Mouse (Mus musculus) embryonic facial prominence, embryonic 10.5 days (tissue): ENCODE results near the gene Zfp810. TPM values are rescaled to one million over a fixed set of nuclear protein-coding genes. Genes with fewer than 3 reads are reported as not detected.
"Not testable (repeated sequence)": the region's sequence is repeated elsewhere in the genome, so short reads cannot be mapped to it uniquely, and the experiment has no call there.

Experiments
- DNase-seq: peaks from one replicate; pipeline ENCODE4 v3.0.0-alpha.2; 2017; ENCODE audit warnings: low spot score
- H3K27ac ChIP-seq: fragments of 300-500 bp; sonication (generic); replicated peaks from 2 replicates; pipeline ENCODE4 v1.5.1; 2016; ENCODE audit warnings: mild to moderate bottlenecking
- H3K27me3 ChIP-seq: fragments of 300-500 bp; sonication (generic); replicated peaks from 2 replicates; pipeline ENCODE4 v1.6.1; 2016; ENCODE audit warnings: low read depth, mild to moderate bottlenecking; ENCODE audit not compliant: poor library complexity, severe bottlenecking
- H3K36me3 ChIP-seq: fragments of 300-500 bp; sonication (generic); replicated peaks from 2 replicates; pipeline ENCODE4 v1.6.1; 2016; ENCODE audit warnings: mild to moderate bottlenecking, moderate library complexity
- H3K4me1 ChIP-seq: fragments of 300-500 bp; sonication (generic); 2 replicates; pipeline ENCODE4 v1.6.1; 2016
- H3K4me3 ChIP-seq: fragments of 300-500 bp; sonication (generic); 2 replicates; pipeline ENCODE4 v1.5.1; 2016; ENCODE audit warnings: mild to moderate bottlenecking, moderate library complexity
- H3K9me3 ChIP-seq: fragments of 300-500 bp; sonication (generic); 2 replicates; pipeline ENCODE4 v1.6.1; 2016; ENCODE audit warnings: mild to moderate bottlenecking
- WGBS: fragments of 180-500 bp; shearing (Covaris S2); methylation state at CpG from one replicate; pipeline ENCODE4 v1.1.7; 2016; 5-methylcytosine and 5-hydroxymethylcytosine counted together
- polyA plus RNA-seq: library from polyadenylated mRNA; unstranded; fragments of >200 nt; fragmentation: Nextera tagmentation; extraction: Ambion mirVana; gene quantifications from 2 replicates; pipeline ENCODE4 v1.2.1, GENCODE M21; 2016

Zfp810 gene
- polyA plus RNA-seq, 1 experiment from 2014 or later: 29.7 TPM

- no peaks in the 10 kb centered on the region for H3K36me3 ChIP-seq
- no peak for DNase-seq
- 86% methylated on average over 3 of the region's 3 CpGs for WGBS
- H3K4me3 ChIP-seq: no peak overlapping the region
- H3K9me3 ChIP-seq: peaks cover 25% of the 10 kb centered on the region; the same call in 1 of the 2 replicates
- no peaks in the 10 kb centered on the region for H3K27me3 ChIP-seq
- H3K4me1 ChIP-seq: no peaks in the 10 kb centered on the region
- H3K27ac ChIP-seq: no peak overlapping the region
These were observed 6.6 kb upstream of the Zfp810 start for GRCm38 (mm10) chr9:22314066-22314465.

GRCm38 (mm10) chr9:22313218-22313617, 5.8 kb upstream of the Zfp810 start:
- H3K27me3 ChIP-seq: no peaks in the 10 kb centered on the region
- no peak overlapping the region for H3K27ac ChIP-seq
- no peak for DNase-seq
- WGBS: 92% methylated on average over 5 of the region's 5 CpGs
- H3K9me3 ChIP-seq: peaks cover 23% of the 10 kb centered on the region; the same call in 1 of the 2 replicates
- no peaks in the 10 kb centered on the region for H3K36me3 ChIP-seq
- no peak overlapping the region for H3K4me3 ChIP-seq
- no peaks in the 10 kb centered on the region for H3K4me1 ChIP-seq

DNA sequence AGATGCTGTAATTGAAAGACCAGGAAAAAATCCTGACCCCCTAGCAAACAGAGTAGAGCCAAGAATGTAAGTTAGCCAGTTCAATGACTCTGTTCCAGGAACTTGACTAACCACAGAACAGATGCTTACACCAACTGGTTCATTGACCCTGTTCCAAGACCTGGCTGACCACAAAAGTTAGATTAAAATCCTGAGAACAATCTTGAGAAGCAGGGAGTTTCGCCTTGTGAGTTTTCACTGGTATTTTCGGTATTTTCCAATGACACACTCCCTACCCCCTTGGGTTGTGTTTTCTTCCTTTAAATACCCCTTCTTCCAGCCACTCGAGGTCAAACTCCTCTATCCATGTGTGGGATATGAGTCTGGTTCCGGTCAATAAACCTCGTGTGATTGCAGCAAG, 2.2 kb upstream of the Zfp810 start:
- no peak overlapping the region for H3K4me3 ChIP-seq
- H3K4me1 ChIP-seq: peaks cover 12% of the 10 kb centered on the region
- H3K27me3 ChIP-seq: no peaks in the 10 kb centered on the region
- no peak overlapping the region for H3K27ac ChIP-seq
- H3K36me3 ChIP-seq: peaks cover 10% of the 10 kb centered on the region
- 94% methylated on average over 5 of the region's 5 CpGs for WGBS
- peaks cover 10% of the 10 kb centered on the region; the same call in 1 of the 2 replicates for H3K9me3 ChIP-seq
- no peak for DNase-seq

DNA sequence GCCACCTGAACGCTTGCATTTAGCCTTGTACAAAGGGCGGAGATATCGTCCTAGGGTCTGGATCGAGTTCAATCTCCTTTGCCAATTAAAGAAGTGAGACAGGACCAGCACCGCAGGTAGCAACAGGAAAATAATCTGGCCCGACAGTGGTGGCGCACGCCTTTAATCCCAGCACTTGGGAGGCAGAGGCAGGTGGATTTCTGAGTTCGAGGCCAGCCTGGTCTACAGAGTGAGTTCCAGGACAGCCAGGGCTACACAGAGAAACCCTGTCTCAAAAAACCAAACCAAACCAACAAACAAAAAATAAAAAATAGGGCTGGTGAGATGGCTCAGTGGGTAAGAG, 443 bp upstream of the Zfp810 start:
- Histone ChIP-seq H3K4me1 (peaks cover 12% of the 10 kb centered on the region), H3K36me3 (peaks cover 28% of the 10 kb centered on the region), H3K9me3 (peaks cover 22% of the 10 kb centered on the region; the same call in 1 of the 2 replicates), H3K27ac (peak overlapping the region; percentile 99), H3K4me3 (peak overlapping the region; percentile 90)
- H3K27me3 ChIP-seq, DNase-seq: not testable (repeated sequence)
- 17% methylated on average over 9 of the region's 9 CpGs for WGBS

- WGBS: 17% methylated on average over 6 of the region's 6 CpGs
- H3K4me3 ChIP-seq: peak overlapping the region; percentile 90
These were observed 722 bp downstream of the Zfp810 start for GRCm38 (mm10) chr9:22306726-22307125.

GRCm38 (mm10) chr9:22302199-22302598, 5.2 kb downstream of the Zfp810 start:
- Histone ChIP-seq H3K27ac (no peak overlapping the region), H3K4me3 (no peak overlapping the region), H3K27me3 (no peaks in the 10 kb centered on the region), H3K9me3 (peaks cover 14% of the 10 kb centered on the region; the same call in 1 of the 2 replicates), H3K4me1 (peaks cover 12% of the 10 kb centered on the region), H3K36me3 (peaks cover 84% of the 10 kb centered on the region)
- 97% methylated on average over 1 of the region's 1 CpGs for WGBS
- DNase-seq: no peak

More at GRCm38 (mm10) chr9:22306726-22307125, 722 bp downstream of the Zfp810 start:
- peaks cover 18% of the 10 kb centered on the region; the same call in 1 of the 2 replicates for H3K9me3 ChIP-seq
- no peaks in the 10 kb centered on the region for H3K27me3 ChIP-seq
- peaks cover 40% of the 10 kb centered on the region for H3K36me3 ChIP-seq
- peak overlapping the region; percentile 99 for H3K27ac ChIP-seq
- peak; percentile 46 for DNase-seq
- H3K4me1 ChIP-seq: peaks cover 12% of the 10 kb centered on the region

- Histone ChIP-seq H3K27ac (no peak overlapping the region), H3K4me1 (no peaks in the 10 kb centered on the region), H3K4me3 (no peak overlapping the region), H3K9me3 (peaks cover 91% of the 10 kb centered on the region), H3K27me3 (no peaks in the 10 kb centered on the region), H3K36me3 (peaks cover 100% of the 10 kb centered on the region)
- 96% methylated on average over 4 of the region's 4 CpGs for WGBS
- DNase-seq: no peak
These were observed 28.7 kb downstream of the Zfp810 start for GRCm38 (mm10) chr9:22278733-22279132.

GRCm38 (mm10) chr9:22268886-22269285, 38.6 kb downstream of the Zfp810 start:
- DNase-seq: no peak
- Histone ChIP-seq H3K27ac (no peak overlapping the region), H3K9me3 (peaks cover 26% of the 10 kb centered on the region), H3K36me3 (peaks cover 12% of the 10 kb centered on the region), H3K27me3 (no peaks in the 10 kb centered on the region), H3K4me1 (no peaks in the 10 kb centered on the region), H3K4me3 (no peak overlapping the region)
- 91% methylated on average over 1 of the region's 1 CpGs for WGBS

DNA sequence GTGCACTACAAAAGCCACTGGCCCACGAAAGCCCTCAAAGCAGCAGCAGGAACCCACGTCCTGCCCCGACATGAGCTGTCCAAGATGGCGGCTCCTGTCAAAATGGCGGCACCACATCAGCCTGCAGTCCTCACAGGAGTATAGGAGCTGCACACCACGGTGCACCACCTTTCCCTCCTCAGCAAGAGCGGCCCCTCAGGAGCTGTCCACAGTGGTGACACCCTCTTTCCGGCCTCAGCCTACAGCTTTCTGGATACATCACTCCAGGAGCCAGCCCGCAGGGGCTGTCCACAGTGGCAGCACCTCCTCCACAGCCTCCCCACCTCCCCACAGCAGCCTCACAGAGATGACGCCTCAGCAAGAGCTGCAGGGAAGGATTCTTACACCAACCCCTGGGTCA, 44.8 kb downstream of the Zfp810 start:
- 90% methylated on average over 10 of the region's 10 CpGs for WGBS
- Histone ChIP-seq H3K36me3 (peaks cover 9% of the 10 kb centered on the region), H3K4me3 (0 out of 2 replicates have a peak overlapping the region, but pooled peaks have one; percentile 13), H3K9me3 (peaks cover 3% of the 10 kb centered on the region), H3K4me1 (no peaks in the 10 kb centered on the region), H3K27me3 (no peaks in the 10 kb centered on the region), H3K27ac (no peak overlapping the region)
- DNase-seq: no peak

- Histone ChIP-seq H3K9me3 (0 out of 2 replicates have a peak, but pooled peaks cover under 1% of the 10 kb centered on the region), H3K4me3 (no peak overlapping the region), H3K27me3 (no peaks in the 10 kb centered on the region), H3K27ac (no peak overlapping the region), H3K4me1 (no peaks in the 10 kb centered on the region), H3K36me3 (peaks cover 19% of the 10 kb centered on the region)
- WGBS: 80% methylated on average over 1 of the region's 1 CpGs
- no peak for DNase-seq
These were observed 45.9 kb downstream of the Zfp810 start for GRCm38 (mm10) chr9:22261594-22261993.

DNA sequence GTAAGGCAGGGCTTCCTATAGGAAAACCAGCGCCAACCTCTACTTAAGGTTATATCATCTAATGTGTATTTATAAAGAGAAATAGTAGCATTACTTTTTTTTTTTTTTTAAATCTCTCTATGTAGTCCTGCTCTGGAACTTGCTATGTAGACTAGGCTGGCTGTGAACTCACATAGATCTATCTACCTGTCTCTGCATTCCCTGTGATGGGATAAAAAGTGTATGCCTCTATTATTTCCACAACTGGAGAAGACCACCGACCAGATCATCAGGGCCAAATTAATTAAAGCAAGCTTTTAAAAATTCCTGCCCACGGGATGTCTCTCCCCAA, 47.4 kb downstream of the Zfp810 start:
- 25% methylated on average over 3 of the region's 3 CpGs for WGBS
- no peaks in the 10 kb centered on the region for H3K4me1 ChIP-seq
- H3K27me3 ChIP-seq: no peaks in the 10 kb centered on the region
- 0 out of 2 replicates have a peak overlapping the region, but pooled peaks have one; percentile 87 for H3K27ac ChIP-seq
- DNase-seq: no peak
- peak overlapping the region; percentile 80 for H3K4me3 ChIP-seq
- peaks cover 35% of the 10 kb centered on the region for H3K36me3 ChIP-seq
- peaks cover 15% of the 10 kb centered on the region for H3K9me3 ChIP-seq

GRCm38 (mm10) chr9:22259184-22260091, 48.0 kb downstream of the Zfp810 start, which contains the start of gene Zfp599:
TSS of gene Zfp599 (minus strand) at chr9:22259895.
- H3K27ac ChIP-seq: peak within 1 kb of the TSS; percentile 87

DNA sequence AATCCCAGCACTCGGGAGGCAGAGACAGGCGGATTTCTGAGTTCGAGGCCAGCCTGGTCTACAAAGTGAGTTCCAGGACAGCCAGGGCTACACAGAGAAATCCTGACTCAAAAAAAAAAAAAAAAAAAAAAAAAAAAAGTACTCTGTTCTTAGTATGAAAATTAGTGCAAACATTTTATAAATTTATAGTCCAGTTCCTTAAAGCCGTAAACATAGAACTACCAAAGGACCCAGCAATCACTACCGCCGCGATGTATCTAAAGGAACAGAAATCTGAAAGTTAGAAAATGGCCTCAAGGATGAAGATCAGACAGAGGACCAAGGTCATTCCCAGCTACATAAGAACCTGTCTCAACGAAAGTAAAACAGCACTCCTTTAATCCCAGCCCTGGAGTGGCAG, 48.7 kb downstream of the Zfp810 start:
- Histone ChIP-seq H3K27ac (peak overlapping the region; percentile 87; the same call in 1 of the 2 replicates), H3K4me3 (peak overlapping the region; percentile 80), H3K36me3 (peaks cover 47% of the 10 kb centered on the region), H3K9me3 (peaks cover 24% of the 10 kb centered on the region), H3K4me1 (no peaks in the 10 kb centered on the region), H3K27me3 (no peaks in the 10 kb centered on the region)
- 82% methylated on average over 8 of the region's 8 CpGs for WGBS
- DNase-seq: no peak

More at GRCm38 (mm10) chr9:22259184-22260091, 48.0 kb downstream of the Zfp810 start, which contains the start of gene Zfp599:
- Histone ChIP-seq H3K9me3 (peaks cover 18% of the 10 kb centered on the region), H3K4me3 (peak within 1 kb of the TSS; percentile 80), H3K4me1 (no peaks in the 10 kb centered on the region), H3K27me3 (no peaks in the 10 kb centered on the region), H3K36me3 (peaks cover 41% of the 10 kb centered on the region)
- DNase-seq: peak; percentile 76
- under 1% methylated on average over 35 of the region's 35 CpGs for whole genome bisulfite sequencing
